Mouse (Mus musculus): ENCODE measurements around the gene Rps10. TPM values are rescaled to one million over a fixed set of nuclear protein-coding genes. Genes with fewer than 3 reads are reported as not detected.

Rps10 gene
- 479 and 488 TPM in 2 replicates for polyA plus RNA-seq (2012; rRNA removed)

- peak in 1 of 2 experiments; percentile 53 for DNase-seq
- no peaks in the 10 kb centered on the region for H3K27me3 ChIP-seq (ENCODE audit: control insufficient read depth, insufficient read depth, low read length)
- peak within 1 kb of the TSS; percentile 93 for H3K27ac ChIP-seq (ENCODE audit: insufficient read depth, low read length)
- H3K4me3 ChIP-seq (replicated peaks; ENCODE audit: insufficient read depth, low read depth, low read length): peak within 1 kb of the TSS; percentile 81
- peaks cover 38% of the 10 kb centered on the region for H3K4me1 ChIP-seq (ENCODE audit: control insufficient read depth, insufficient read depth, low read length)
- WGBS: 21% methylated on average over 18 of the region's 18 CpGs
- TF ChIP-seq CTCF (IDR thresholded peaks at IDR 0.05; ENCODE audit: borderline replicate concordance, insufficient read depth, low read depth, low read length): no peak
- TF ChIP-seq POLR2A (IDR thresholded peaks at IDR 0.05; ENCODE audit: borderline replicate concordance, insufficient read depth, low read length): no peak
Observed at GRCm38 (mm10) chr17:27636132-27637020, at the start of gene Rps10. Gene Rps10 (minus strand): TSS chr17:27636669.

- peak in 1 of 2 experiments; percentile 53 for DNase-seq
- peaks cover 49% of the 10 kb centered on the region for H3K4me1 ChIP-seq (ENCODE audit: control insufficient read depth, insufficient read depth, low read length)
- H3K27ac ChIP-seq (ENCODE audit: insufficient read depth, low read length): peak overlapping the region; percentile 24; the same call in 1 of the 2 replicates
- 3% methylated on average over 11 of the region's 11 CpGs for WGBS
- no peak for TF ChIP-seq CTCF (IDR thresholded peaks at IDR 0.05; ENCODE audit: borderline replicate concordance, insufficient read depth, low read depth, low read length)
- TF ChIP-seq POLR2A (IDR thresholded peaks at IDR 0.05; ENCODE audit: borderline replicate concordance, insufficient read depth, low read length): no peak
- H3K4me3 ChIP-seq (replicated peaks; ENCODE audit: insufficient read depth, low read depth, low read length): peak overlapping the region; percentile 37
- no peaks in the 10 kb centered on the region for H3K27me3 ChIP-seq (ENCODE audit: control insufficient read depth, insufficient read depth, low read length)
Observed at GRCm38 (mm10) chr17:27685550-27685913, 49.1 kb upstream of the Rps10 start.

GRCm38 (mm10) chr17:27684886-27685549, 48.5 kb upstream of the Rps10 start:
- DNase-seq: peak; percentile 74 to 78
- no peak for TF ChIP-seq POLR2A (IDR thresholded peaks at IDR 0.05; ENCODE audit: borderline replicate concordance, insufficient read depth, low read length)
- TF ChIP-seq CTCF (IDR thresholded peaks at IDR 0.05; ENCODE audit: borderline replicate concordance, insufficient read depth, low read depth, low read length): peak; percentile 54; the same call in 1 of the 2 replicates
- peak overlapping the region; percentile 24; the same call in 1 of the 2 replicates for H3K27ac ChIP-seq (ENCODE audit: insufficient read depth, low read length)
- under 1% methylated on average over 49 of the region's 53 CpGs for WGBS
- peak overlapping the region; percentile 37 for H3K4me3 ChIP-seq (replicated peaks; ENCODE audit: insufficient read depth, low read depth, low read length)
- no peaks in the 10 kb centered on the region for H3K27me3 ChIP-seq (ENCODE audit: control insufficient read depth, insufficient read depth, low read length)
- peaks cover 50% of the 10 kb centered on the region for H3K4me1 ChIP-seq (ENCODE audit: control insufficient read depth, insufficient read depth, low read length)

- WGBS: 12% methylated on average over 11 of the region's 11 CpGs
- DNase-seq: peak in 1 of 2 experiments; percentile 42
- Histone ChIP-seq H3K27ac (ENCODE audit: insufficient read depth, low read length) (peak overlapping the region; percentile 65), H3K4me3 (replicated peaks; ENCODE audit: insufficient read depth, low read depth, low read length) (peak overlapping the region; percentile 7), H3K27me3 (ENCODE audit: control insufficient read depth, insufficient read depth, low read length) (no peaks in the 10 kb centered on the region), H3K4me1 (ENCODE audit: control insufficient read depth, insufficient read depth, low read length) (peaks cover 63% of the 10 kb centered on the region)
- no peak for TF ChIP-seq POLR2A (IDR thresholded peaks at IDR 0.05; ENCODE audit: borderline replicate concordance, insufficient read depth, low read length)
- no peak for TF ChIP-seq CTCF (IDR thresholded peaks at IDR 0.05; ENCODE audit: borderline replicate concordance, insufficient read depth, low read depth, low read length)
Observed at GRCm38 (mm10) chr17:27678924-27679813, 42.7 kb upstream of the Rps10 start.

- no peak for DNase-seq
- TF ChIP-seq CTCF (IDR thresholded peaks at IDR 0.05; ENCODE audit: borderline replicate concordance, insufficient read depth, low read depth, low read length) (no peak), POLR2A (IDR thresholded peaks at IDR 0.05; ENCODE audit: borderline replicate concordance, insufficient read depth, low read length) (no peak)
- peaks cover 59% of the 10 kb centered on the region for H3K4me1 ChIP-seq (ENCODE audit: control insufficient read depth, insufficient read depth, low read length)
- 68% methylated on average over 5 of the region's 5 CpGs for WGBS
- H3K4me3 ChIP-seq (replicated peaks; ENCODE audit: insufficient read depth, low read depth, low read length): no peak overlapping the region
- H3K27me3 ChIP-seq (ENCODE audit: control insufficient read depth, insufficient read depth, low read length): no peaks in the 10 kb centered on the region
- no peak overlapping the region for H3K27ac ChIP-seq (ENCODE audit: insufficient read depth, low read length)
Observed at GRCm38 (mm10) chr17:27677756-27678155, 41.3 kb upstream of the Rps10 start.

GRCm38 (mm10) chr17:27676270-27676669, 39.8 kb upstream of the Rps10 start:
- DNase-seq: no peak
- peaks cover 63% of the 10 kb centered on the region for H3K4me1 ChIP-seq (ENCODE audit: control insufficient read depth, insufficient read depth, low read length)

GRCm38 (mm10) chr17:27675453-27675852, 39.0 kb upstream of the Rps10 start:
- Histone ChIP-seq H3K4me1 (ENCODE audit: control insufficient read depth, insufficient read depth, low read length) (peaks cover 63% of the 10 kb centered on the region), H3K27me3 (ENCODE audit: control insufficient read depth, insufficient read depth, low read length) (no peaks in the 10 kb centered on the region), H3K27ac (ENCODE audit: insufficient read depth, low read length) (peak overlapping the region; percentile 68), H3K4me3 (replicated peaks; ENCODE audit: insufficient read depth, low read depth, low read length) (no peak overlapping the region)
- TF ChIP-seq POLR2A (IDR thresholded peaks at IDR 0.05; ENCODE audit: borderline replicate concordance, insufficient read depth, low read length) (no peak), CTCF (IDR thresholded peaks at IDR 0.05; ENCODE audit: borderline replicate concordance, insufficient read depth, low read depth, low read length) (peak; percentile 13; the same call in 1 of the 2 replicates)
- DNase-seq: peak in 1 of 2 experiments; percentile 46
- 27% methylated on average over 9 of the region's 9 CpGs for WGBS

More at GRCm38 (mm10) chr17:27676270-27676669, 39.8 kb upstream of the Rps10 start:
- Histone ChIP-seq H3K4me3 (replicated peaks; ENCODE audit: insufficient read depth, low read depth, low read length) (no peak overlapping the region), H3K27ac (ENCODE audit: insufficient read depth, low read length) (no peak overlapping the region), H3K27me3 (ENCODE audit: control insufficient read depth, insufficient read depth, low read length) (no peaks in the 10 kb centered on the region)
- 48% methylated on average over 7 of the region's 7 CpGs for WGBS
- no peak for TF ChIP-seq POLR2A (IDR thresholded peaks at IDR 0.05; ENCODE audit: borderline replicate concordance, insufficient read depth, low read length)
- TF ChIP-seq CTCF (IDR thresholded peaks at IDR 0.05; ENCODE audit: borderline replicate concordance, insufficient read depth, low read depth, low read length): no peak

Measured in cerebellum, adult 2 months (tissue).